Mouse (Mus musculus) hindbrain, embryonic 14.5 days (tissue): ENCODE measurements around the gene Defb13. TPM values are rescaled to one million over a fixed set of nuclear protein-coding genes. Genes with fewer than 3 reads are reported as not detected.

ENCODE experiments used
- polyA plus RNA-seq: library from polyadenylated mRNA; unstranded; fragments of >200 nt; fragmentation: Nextera tagmentation; extraction: Ambion mirVana; gene quantifications from 2 replicates; pipeline ENCODE4 v1.2.1, GENCODE M21; 2014

Gene Defb13
- polyA plus RNA-seq, 1 experiment from 2014 or later = not detected

Other genes starting within 250 kb of the Defb13 start
- not detected in 2 replicates for gene AY761184, start 243.1 kb upstream of the Defb13 start, polyA plus RNA-seq
- gene Defa24, start 212.3 kb upstream of the Defb13 start, polyA plus RNA-seq = not detected in 2 replicates
- not detected in 2 replicates for gene Defb50, start 123.2 kb upstream of the Defb13 start, polyA plus RNA-seq
- 0.86 TPM in 1 of 2 replicates, not detected in the other for gene Defb2, start 106.8 kb upstream of the Defb13 start, polyA plus RNA-seq
- gene Defb10, start 87.9 kb upstream of the Defb13 start, polyA plus RNA-seq = 1.6 and 1.8 TPM in 2 replicates
- gene Defb9, start 61.3 kb upstream of the Defb13 start, polyA plus RNA-seq = 2.1 and 3.7 TPM in 2 replicates
- 31.1 and 57.9 TPM in 2 replicates for gene Defb11, start 40.4 kb upstream of the Defb13 start, polyA plus RNA-seq
- not detected in 2 replicates for gene Defb15, start 14.1 kb upstream of the Defb13 start, polyA plus RNA-seq
- not detected in 2 replicates for gene Defb35, start 8.4 kb upstream of the Defb13 start, polyA plus RNA-seq
- gene Fam90a1a, start 12.0 kb downstream of the Defb13 start, polyA plus RNA-seq = not detected in 2 replicates
- gene Ccdc70, start 23.0 kb downstream of the Defb13 start, polyA plus RNA-seq = not detected in 2 replicates
- gene Atp7b, start 113.5 kb downstream of the Defb13 start, polyA plus RNA-seq = 1.9 and 2.0 TPM in 2 replicates
- gene Alg11, start 114.0 kb downstream of the Defb13 start, polyA plus RNA-seq = 34.1 and 41.6 TPM in 2 replicates
- gene Nek5, start 178.3 kb downstream of the Defb13 start, polyA plus RNA-seq = 1.3 and 1.7 TPM in 2 replicates
- gene Nek3, start 219.7 kb downstream of the Defb13 start, polyA plus RNA-seq = 9.0 and 9.5 TPM in 2 replicates
- 14.2 and 14.9 TPM in 2 replicates for gene Ckap2, start 239.1 kb downstream of the Defb13 start, polyA plus RNA-seq
- 40.7 and 41.8 TPM in 2 replicates for gene Vps36, start 246.0 kb downstream of the Defb13 start, polyA plus RNA-seq